Mouse (Mus musculus): ENCODE results near the gene Inhbe. TPM values are rescaled to one million over a fixed set of nuclear protein-coding genes. Genes with fewer than 3 reads are reported as not detected.
A peak's percentile ranks its signal among the peaks of the same experiment; 100 is the strongest.

Gene Inhbe
- total RNA-seq, 2 experiments from 2014 or later, result 0.15 to 0.20 TPM

- intact Hi-C loops (cut with DNase I), result no loop called here
- DNase-seq (ENCODE audit: low spot score in 2 of 2), result peak in 1 of 2 experiments; percentile 46
Observed at GRCm38 (mm10) chr10:127349810-127350209, 4.4 kb downstream of the Inhbe start.

DNA sequence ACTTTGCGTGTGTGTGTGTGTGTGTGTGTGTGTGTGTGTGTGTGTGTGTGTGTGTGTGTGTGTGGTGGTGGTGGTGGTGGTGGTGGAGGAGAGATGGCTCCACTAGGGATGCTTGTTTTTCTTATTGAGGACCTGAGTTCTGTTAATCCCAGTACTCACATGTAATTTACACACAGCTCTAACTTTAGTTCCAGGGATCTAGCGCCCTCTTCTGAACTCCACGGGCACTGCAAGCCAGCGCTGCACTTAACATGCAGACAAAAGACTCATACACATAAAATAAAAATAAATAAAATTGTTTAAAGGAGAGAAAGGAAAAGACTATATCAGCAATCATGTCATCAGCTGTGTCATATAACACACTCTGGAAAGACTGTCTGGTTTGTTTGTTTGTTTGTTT is 5.3 kb downstream of the Inhbe start:
- DNase-seq (ENCODE audit: low spot score in 2 of 2), result no peak
- intact Hi-C loops (cut with DNase I), result no loop called here

GRCm38 (mm10) chr10:127346173-127346572 is 8.0 kb downstream of the Inhbe start:
- intact Hi-C loops (cut with DNase I), result no loop called here
- DNase-seq (ENCODE audit: low spot score in 2 of 2), result no peak

DNA sequence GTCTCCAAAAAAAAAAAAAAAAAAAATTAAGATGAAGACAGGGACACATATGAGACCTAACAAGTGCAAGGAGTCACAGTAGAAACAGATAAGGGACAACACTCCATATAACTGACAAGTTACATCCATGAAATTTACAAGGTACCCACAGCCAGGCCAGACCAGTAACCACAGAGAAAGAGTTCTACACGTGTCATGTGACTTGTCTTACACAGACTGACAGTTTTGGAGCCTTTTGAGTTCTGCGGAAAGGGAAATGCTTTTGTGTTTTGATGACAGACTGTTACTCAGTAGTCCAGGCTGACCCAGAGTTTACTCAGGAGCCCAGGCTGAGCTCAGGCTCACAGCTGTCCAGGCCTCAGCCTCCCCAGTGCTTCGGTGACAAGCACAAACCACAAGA is 11.2 kb downstream of the Inhbe start:
- DNase-seq (ENCODE audit: low spot score in 2 of 2), result no peak
- intact Hi-C loops (cut with DNase I), result no loop called here

GRCm38 (mm10) chr10:127341891-127342639 is 12.1 kb downstream of the Inhbe start, which contains the start of gene Gli1:
Gene Gli1 (minus strand): TSS chr10:127341974.
- DNase-seq (ENCODE audit: low spot score in 2 of 2), result peak; percentile 69 to 74

GRCm38 (mm10) chr10:127341360-127341690 is 12.9 kb downstream of the Inhbe start:
- DNase-seq (ENCODE audit: low spot score in 2 of 2), result no peak
- intact Hi-C loops (cut with DNase I), result no loop called here

More at GRCm38 (mm10) chr10:127341891-127342639, 12.1 kb downstream of the Inhbe start, which contains the start of gene Gli1:
- intact Hi-C loops (cut with DNase I), result no loop called here

- intact Hi-C loops (cut with DNase I), result no loop called here
Observed at GRCm38 (mm10) chr10:127340577-127341359, 13.4 kb downstream of the Inhbe start.

DNA sequence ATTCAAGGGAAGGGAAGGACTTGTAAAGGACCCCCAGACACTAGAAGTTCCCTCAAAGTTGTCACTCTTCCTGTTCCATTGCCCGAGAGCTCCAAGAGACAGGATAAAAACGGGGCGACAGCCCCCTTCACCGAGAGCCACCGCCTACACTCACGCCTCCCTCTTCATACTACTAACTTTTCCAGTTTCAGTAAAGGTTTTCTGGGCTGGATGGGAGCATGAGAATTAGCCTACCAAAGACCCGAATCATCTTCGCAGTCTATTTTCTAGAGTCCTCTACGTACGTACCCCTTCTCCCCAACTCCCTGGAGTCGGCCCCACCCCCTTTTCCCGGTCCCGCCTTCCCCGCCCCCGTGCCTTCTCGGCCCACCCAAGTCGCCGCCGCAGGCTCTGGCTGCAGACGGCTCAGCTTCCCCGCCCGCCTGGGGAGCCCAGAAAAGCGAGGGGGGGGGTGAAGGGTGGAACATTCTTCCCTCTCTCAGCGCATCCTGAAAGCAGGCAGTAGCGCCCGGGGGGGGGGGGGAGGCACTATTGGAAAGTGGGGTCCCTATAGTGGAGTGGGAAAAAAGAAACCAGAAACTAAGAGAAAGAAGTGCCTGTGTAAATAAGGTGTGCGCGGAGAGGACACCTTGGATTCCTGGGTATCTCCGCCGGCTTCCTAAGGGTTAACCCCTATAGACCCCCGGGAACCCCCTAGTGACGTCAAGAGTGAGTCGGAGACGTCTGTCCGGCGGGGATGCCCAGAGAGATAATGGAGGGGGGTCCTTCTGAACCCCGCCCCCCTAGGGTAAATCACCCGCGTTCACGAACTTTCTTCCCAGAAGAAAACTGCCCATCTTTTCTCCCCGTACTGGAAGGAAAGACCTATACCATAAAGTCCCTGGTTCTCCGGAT is 14.3 kb downstream of the Inhbe start:
- intact Hi-C loops (cut with DNase I), result no loop called here
- DNase-seq (ENCODE audit: low spot score in 2 of 2), result no peak

More at GRCm38 (mm10) chr10:127340577-127341359, 13.4 kb downstream of the Inhbe start:
- DNase-seq (ENCODE audit: low spot score in 2 of 2), result no peak

DNA sequence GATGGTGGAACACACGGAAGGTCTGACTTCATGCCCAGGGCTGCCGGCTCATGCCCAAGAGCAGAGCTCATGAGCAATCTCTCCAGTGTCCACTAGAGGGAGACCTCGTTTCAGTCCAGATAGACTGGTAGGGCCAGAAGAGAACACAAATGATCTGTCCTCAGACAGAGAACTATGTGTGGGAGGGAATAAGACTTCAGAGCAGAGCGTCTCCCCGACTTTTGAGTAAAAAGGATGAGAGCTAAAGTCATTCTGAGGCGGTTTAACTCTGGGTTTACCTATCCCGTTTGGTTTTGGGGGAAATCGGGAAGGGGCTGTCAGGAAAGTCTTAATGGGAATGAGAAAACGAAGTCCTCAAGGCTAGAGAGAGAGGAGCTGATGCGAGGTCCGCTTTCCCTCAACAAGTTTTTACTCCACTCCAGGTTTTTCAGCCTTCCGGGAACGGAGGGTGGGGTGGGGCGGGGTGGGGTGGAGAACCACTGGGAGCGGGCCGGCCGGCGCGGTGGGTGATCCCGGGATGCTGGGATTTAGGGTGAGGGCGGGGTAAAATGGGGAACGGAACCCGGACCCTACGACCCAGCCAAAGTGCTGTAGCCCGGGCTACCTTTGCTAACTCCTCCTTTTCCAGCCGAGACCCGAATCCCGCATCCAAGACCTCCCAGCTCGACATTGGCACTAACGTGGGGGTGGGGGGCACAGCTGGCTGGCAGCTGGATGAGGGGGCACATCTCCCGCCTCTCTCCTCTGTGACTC is 15.1 kb downstream of the Inhbe start:
- intact Hi-C loops (cut with DNase I), result no loop called here

GRCm38 (mm10) chr10:127337536-127338099 is 16.6 kb downstream of the Inhbe start:
- intact Hi-C loops (cut with DNase I), result no loop called here

More for the DNA sequence above, 15.1 kb downstream of the Inhbe start:
- DNase-seq (ENCODE audit: low spot score in 2 of 2), result peak; percentile 81 to 87

DNA sequence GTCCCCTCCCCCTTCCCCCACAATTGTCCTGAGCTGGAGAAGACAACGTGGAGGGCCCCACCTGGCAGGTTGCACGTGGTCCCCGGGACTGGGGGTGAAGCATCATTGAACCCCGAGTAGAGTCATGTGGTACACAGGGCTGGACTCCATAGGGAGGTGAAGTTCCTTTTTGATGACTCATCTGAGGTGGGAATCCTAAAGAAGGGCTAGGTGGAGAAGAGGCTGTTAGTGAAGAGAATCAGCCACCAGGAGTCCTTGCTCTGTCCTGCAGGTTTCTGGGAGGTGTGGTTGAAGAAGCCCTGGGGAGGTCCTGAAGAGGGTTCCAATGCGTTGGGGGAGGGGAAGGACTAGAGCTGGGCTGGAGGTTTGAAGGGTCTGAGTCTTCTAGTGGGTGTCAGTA is 17.3 kb downstream of the Inhbe start:
- DNase-seq (ENCODE audit: low spot score in 2 of 2), result no peak
- intact Hi-C loops (cut with DNase I), result no loop called here

More at GRCm38 (mm10) chr10:127337536-127338099, 16.6 kb downstream of the Inhbe start:
- DNase-seq (ENCODE audit: low spot score in 2 of 2), result no peak

GRCm38 (mm10) chr10:127335271-127335670 is 18.9 kb downstream of the Inhbe start:
- intact Hi-C loops (cut with DNase I), result no loop called here
- no peak for DNase-seq (ENCODE audit: low spot score in 2 of 2)

- DNase-seq (ENCODE audit: low spot score in 2 of 2), result no peak
- intact Hi-C loops (cut with DNase I), result no loop called here
Observed at GRCm38 (mm10) chr10:127333152-127333551, 21.1 kb downstream of the Inhbe start.

- intact Hi-C loops (cut with DNase I), result no loop called here
- DNase-seq (ENCODE audit: low spot score in 2 of 2), result no peak
Observed at GRCm38 (mm10) chr10:127332211-127332874, 21.9 kb downstream of the Inhbe start.

DNA sequence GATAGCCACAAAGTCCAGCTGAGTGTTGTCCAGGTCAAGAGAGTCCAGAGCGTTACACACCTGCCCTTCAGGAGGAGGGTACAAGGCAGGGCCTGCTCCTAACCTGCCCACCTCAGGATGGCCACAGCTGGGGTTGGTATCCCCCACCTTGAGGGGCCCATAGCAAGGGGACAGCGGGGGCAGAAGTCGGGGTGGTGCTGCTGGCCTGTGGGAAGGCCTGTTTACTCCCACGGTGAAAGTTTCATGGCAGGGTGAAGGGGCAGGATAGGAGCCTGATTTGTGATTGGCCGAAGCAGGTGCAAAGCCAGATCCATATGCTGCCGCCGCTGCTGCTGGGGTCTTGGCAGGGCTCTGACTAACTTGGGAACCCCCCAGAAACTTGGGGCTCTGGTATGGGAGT is 24.0 kb downstream of the Inhbe start:
- intact Hi-C loops (cut with DNase I), result no loop called here
- DNase-seq (ENCODE audit: low spot score in 2 of 2), result no peak

GRCm38 (mm10) chr10:127327461-127328145 is 26.6 kb downstream of the Inhbe start:
- intact Hi-C loops (cut with DNase I), result no loop called here
- DNase-seq (ENCODE audit: low spot score in 2 of 2), result no peak

DNA sequence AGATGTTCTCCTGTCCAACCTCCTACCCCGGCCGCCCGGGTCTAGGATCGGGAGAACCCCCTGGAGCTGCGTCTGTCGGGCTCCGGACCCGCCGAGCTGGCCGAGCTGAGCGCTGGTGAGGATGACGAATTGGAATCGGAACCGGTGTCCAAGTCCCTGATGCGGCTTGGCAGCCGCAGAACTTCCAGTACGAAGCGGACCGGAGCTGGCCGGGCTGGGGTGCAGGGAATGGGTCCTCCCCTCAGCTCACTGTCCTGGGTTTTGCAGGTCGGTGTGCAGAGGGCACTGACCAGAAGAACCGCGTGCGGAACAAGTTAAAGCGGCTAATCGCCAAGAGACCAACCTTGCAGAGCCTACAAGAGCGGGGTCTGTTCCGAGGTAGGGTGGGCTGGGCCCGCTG is 27.4 kb downstream of the Inhbe start:
- no peak for DNase-seq (ENCODE audit: low spot score in 2 of 2)
- intact Hi-C loops (cut with DNase I), result no loop called here

Data from left cerebral cortex, postnatal 36 days (tissue).